Mouse (Mus musculus) liver, adult 2 months (tissue): ENCODE measurements at regions not wholly inside any gene's neighbourhood (a gene's known extent, or its start where the extent isn't known, plus 50 kb on each side); places are given as distances from the start of the nearest gene placed in this dataset.
A peak's percentile ranks its signal among the peaks of the same experiment; 100 is the strongest.

Source experiments
- DNase-seq: peaks from one replicate; pipeline ENCODE4 v3.0.0-alpha.2; 2011; ENCODE audit warnings: low read depth, low spot score; ENCODE audit errors: extremely low read depth
- H3K27ac ChIP-seq: fragments of 200-500 bp; replicated peaks from 2 replicates; pipeline ENCODE4 v1.5.1; 2012; ENCODE audit warnings: low read depth, mild to moderate bottlenecking, control low read depth, inconsistent platforms, low read length; ENCODE audit not compliant: insufficient read depth
- H3K27me3 ChIP-seq: fragments of 200-500 bp; 2 replicates; pipeline ENCODE4 v1.6.1; 2012; ENCODE audit warnings: mild to moderate bottlenecking, moderate library complexity, low read length, inconsistent platforms; ENCODE audit not compliant: control insufficient read depth, insufficient read depth
- H3K36me3 ChIP-seq: fragments of 200-500 bp; 2 replicates; pipeline ENCODE4 v1.6.1; 2012; ENCODE audit warnings: low read length, inconsistent platforms; ENCODE audit not compliant: control insufficient read depth, insufficient read depth
- H3K4me1 ChIP-seq: fragments of 200-500 bp; 2 replicates; pipeline ENCODE4 v1.6.1; 2011; ENCODE audit warnings: low read length; ENCODE audit not compliant: control insufficient read depth, insufficient read depth
- H3K4me3 ChIP-seq: fragments of 200-500 bp; 2 replicates; pipeline ENCODE4 v1.5.1; 2011; ENCODE audit warnings: low read depth, mild to moderate bottlenecking, control low read depth, low read length, moderate library complexity; ENCODE audit not compliant: insufficient read depth
- H3K79me2 ChIP-seq: fragments of 200-500 bp; 2 replicates; pipeline ENCODE4 v1.6.1; 2012; ENCODE audit warnings: inconsistent platforms, mild to moderate bottlenecking, low read length, moderate library complexity; ENCODE audit not compliant: control insufficient read depth, insufficient read depth
- H3K9ac ChIP-seq: fragments of 200-500 bp; 2 replicates; pipeline ENCODE4 v1.6.1; 2012; ENCODE audit warnings: low read depth, mild to moderate bottlenecking, control low read depth, inconsistent platforms, low read length
- CTCF ChIP-seq: fragments of 200-500 bp; IDR thresholded peaks from 2 replicates; pipeline ENCODE4 v1.5.1; 2011; ENCODE audit warnings: low read depth, low read length, control low read depth
- POLR2A ChIP-seq: fragments of 200-500 bp; IDR thresholded peaks from 2 replicates; pipeline ENCODE4 v1.6.1; 2011; ENCODE audit warnings: low read length, control low read depth; ENCODE audit not compliant: insufficient read depth; ENCODE audit errors: extremely low read depth
- WGBS: fragments of 180-500 bp; shearing (Covaris S2); methylation state at CpG from one replicate; pipeline ENCODE4 v1.1.7; 2018; 5-methylcytosine and 5-hydroxymethylcytosine counted together

DNA sequence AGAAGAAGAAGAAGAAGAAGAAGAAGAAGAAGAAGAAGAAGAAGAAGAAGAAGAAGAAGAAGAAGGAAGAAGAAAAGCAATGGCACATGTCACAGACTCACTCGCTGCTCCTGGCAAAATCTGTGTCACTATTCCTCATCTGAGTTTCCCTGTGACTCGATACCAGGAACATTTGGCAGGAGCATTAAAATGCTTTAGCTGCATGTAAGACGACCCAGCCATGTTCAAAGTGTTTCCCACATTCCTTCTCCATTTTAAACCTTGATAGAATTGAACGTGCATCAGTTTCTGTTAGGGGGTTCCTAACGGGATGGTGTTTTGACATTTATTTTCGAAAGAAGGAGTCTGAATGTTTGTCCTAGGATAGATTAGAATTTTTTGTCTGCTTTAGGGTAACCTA is 51.2 kb upstream of the Pja2 start:
- Histone ChIP-seq H3K9ac (no peak overlapping the region), H3K4me1 (no peaks in the 10 kb centered on the region), H3K4me3 (no peak overlapping the region), H3K27me3 (no peaks in the 10 kb centered on the region), H3K79me2 (no peaks in the 10 kb centered on the region), H3K36me3 (no peaks in the 10 kb centered on the region), H3K27ac (no peak overlapping the region)
- 84% methylated on average over 6 of the region's 6 CpGs for WGBS
- TF ChIP-seq CTCF (no peak), POLR2A (no peak)
- no peak for DNase-seq

DNA sequence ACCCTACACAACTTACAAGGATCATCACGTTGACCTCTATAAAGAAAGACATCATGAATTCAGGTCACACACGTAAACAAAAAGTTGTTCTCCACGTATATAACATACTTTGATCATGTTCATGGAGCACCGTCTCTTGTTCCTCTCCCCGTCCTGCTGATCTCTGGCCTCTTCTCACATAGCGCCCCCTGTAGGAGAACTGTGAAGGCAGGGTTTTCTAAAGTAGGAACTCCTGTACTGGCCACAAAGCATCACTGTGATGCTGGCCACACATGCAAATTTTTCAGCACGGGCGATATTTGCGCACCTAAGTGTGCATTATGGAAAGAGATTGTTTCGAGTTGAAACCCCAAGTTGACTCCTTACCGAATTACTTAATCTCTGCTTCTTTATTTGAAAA is 51.9 kb upstream of the Pja2 start:
- H3K27me3 ChIP-seq: no peaks in the 10 kb centered on the region
- H3K9ac ChIP-seq: no peak overlapping the region
- no peaks in the 10 kb centered on the region for H3K36me3 ChIP-seq
- 89% methylated on average over 11 of the region's 11 CpGs for WGBS
- no peak for TF ChIP-seq CTCF
- no peak for TF ChIP-seq POLR2A
- no peak overlapping the region for H3K27ac ChIP-seq
- H3K4me3 ChIP-seq: no peak overlapping the region
- H3K79me2 ChIP-seq: no peaks in the 10 kb centered on the region
- DNase-seq: no peak
- H3K4me1 ChIP-seq: no peaks in the 10 kb centered on the region

DNA sequence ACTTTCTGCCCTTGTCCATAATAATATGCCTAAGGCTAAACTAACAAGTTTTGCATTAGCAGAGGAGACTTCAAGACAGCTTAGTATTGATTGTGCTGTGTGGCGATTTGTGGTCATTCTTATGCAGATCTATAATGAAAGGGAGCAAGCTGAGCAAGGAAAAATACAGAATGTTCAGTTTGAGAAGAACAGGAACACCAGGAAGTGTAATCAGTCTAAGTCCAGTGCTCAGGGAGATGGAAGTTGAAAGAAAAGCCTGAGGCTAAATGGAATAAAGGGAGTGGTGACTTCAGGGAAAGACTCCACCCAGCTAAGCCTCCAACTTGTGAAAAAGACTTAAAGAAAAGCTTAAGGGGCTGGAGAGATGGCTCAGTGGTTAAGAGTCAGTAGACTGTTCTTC is 58.6 kb upstream of the Pja2 start:
- Histone ChIP-seq H3K4me1 (no peaks in the 10 kb centered on the region), H3K79me2 (no peaks in the 10 kb centered on the region)
- 98% methylated on average over 1 of the region's 1 CpGs for WGBS

DNA sequence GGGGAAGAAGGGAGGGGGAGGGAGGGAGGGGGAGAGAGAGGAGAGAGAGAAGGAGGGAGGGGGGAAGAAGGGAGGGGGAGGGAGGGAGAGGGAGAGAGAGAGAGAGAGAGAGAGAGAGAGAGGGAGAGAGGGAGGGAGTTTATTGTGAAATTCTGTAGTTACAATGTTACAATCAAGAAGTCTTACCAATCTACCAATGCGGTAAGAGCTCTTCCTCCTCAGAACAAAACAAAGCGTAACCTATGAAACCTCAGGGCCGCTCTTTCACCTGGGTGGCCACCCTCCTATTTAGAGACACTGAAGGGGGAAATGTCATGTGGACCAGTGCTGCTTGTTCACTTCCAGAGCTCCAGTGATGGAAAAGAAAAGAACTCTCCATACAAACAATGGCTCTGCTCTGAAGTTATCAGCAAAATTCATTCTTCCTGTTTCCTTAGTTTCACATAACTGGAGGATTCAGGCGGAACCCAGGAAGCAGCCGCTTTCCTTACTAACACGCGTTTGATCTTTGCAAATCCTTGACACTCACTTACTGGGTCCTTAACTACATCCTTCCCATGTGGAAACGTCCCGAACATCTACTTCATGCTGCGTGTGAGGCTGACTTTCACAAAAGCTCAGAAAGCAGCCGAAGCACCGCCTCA is 65.7 kb upstream of the Pja2 start:
- Histone ChIP-seq H3K4me3 (0 out of 2 replicates have a peak overlapping the region, but pooled peaks have one; percentile 11), H3K27me3 (no peaks in the 10 kb centered on the region; the same call in 1 of the 2 replicates), H3K4me1 (no peaks in the 10 kb centered on the region; the same call in 1 of the 2 replicates), H3K79me2 (no peaks in the 10 kb centered on the region), H3K27ac (peak overlapping the region; percentile 68), H3K9ac (no peak overlapping the region), H3K36me3 (no peaks in the 10 kb centered on the region)
- no peak for TF ChIP-seq CTCF
- no peak for TF ChIP-seq POLR2A
- 45% methylated on average over 12 of the region's 12 CpGs for WGBS
- peak; percentile 6 for DNase-seq

More for the DNA sequence above, 58.6 kb upstream of the Pja2 start:
- Histone ChIP-seq H3K4me3 (no peak overlapping the region), H3K27me3 (no peaks in the 10 kb centered on the region), H3K36me3 (no peaks in the 10 kb centered on the region), H3K9ac (no peak overlapping the region), H3K27ac (no peak overlapping the region)
- no peak for TF ChIP-seq POLR2A
- no peak for TF ChIP-seq CTCF
- no peak for DNase-seq

DNA sequence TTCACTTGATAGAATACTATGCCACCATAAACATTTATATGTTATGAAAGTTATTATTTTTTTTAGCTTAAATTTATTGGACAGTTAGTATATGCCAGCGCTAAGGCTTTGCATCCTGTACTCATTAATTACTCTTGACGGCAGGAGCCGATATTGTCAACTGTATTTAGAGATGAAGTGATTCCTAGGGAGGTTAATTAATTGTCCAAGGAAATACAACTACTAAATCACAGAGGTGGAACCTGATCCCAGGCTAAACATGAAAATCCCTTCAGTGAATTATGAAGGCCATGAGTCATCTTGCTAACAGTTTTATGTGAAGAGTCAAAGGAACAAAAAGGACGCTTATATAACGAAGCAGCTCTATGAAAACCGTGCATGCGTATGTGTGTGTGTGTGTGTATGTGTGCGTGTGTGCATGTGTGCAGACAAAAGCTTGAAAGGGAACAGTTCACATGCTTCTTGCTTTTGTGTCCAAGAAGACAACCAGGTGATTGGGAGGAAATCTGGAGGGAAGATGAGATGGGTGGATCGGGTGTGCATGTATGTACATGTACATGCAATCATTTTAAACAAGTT is 66.5 kb upstream of the Pja2 start:
- no peaks in the 10 kb centered on the region for H3K79me2 ChIP-seq

GRCm38 (mm10) chr17:64398708-64399107 is 67.0 kb upstream of the Pja2 start:
- DNase-seq: no peak
- Histone ChIP-seq H3K79me2 (no peaks in the 10 kb centered on the region), H3K4me1 (no peaks in the 10 kb centered on the region; the same call in 1 of the 2 replicates), H3K36me3 (no peaks in the 10 kb centered on the region), H3K4me3 (no peak overlapping the region), H3K27ac (no peak overlapping the region), H3K27me3 (no peaks in the 10 kb centered on the region; the same call in 1 of the 2 replicates), H3K9ac (no peak overlapping the region)
- TF ChIP-seq CTCF: no peak
- TF ChIP-seq POLR2A: no peak
- 62% methylated on average over 3 of the region's 3 CpGs for WGBS

More for the DNA sequence above, 66.5 kb upstream of the Pja2 start:
- no peaks in the 10 kb centered on the region for H3K36me3 ChIP-seq
- H3K4me3 ChIP-seq: no peak overlapping the region
- no peaks in the 10 kb centered on the region; the same call in 1 of the 2 replicates for H3K4me1 ChIP-seq
- no peaks in the 10 kb centered on the region; the same call in 1 of the 2 replicates for H3K27me3 ChIP-seq
- H3K27ac ChIP-seq: no peak overlapping the region
- H3K9ac ChIP-seq: no peak overlapping the region
- TF ChIP-seq CTCF (no peak), POLR2A (no peak)
- no peak for DNase-seq
- WGBS: 78% methylated on average over 9 of the region's 9 CpGs
